Mouse (Mus musculus): ENCODE measurements at regions not wholly inside any gene's neighbourhood (a gene's known extent, or its start where the extent isn't known, plus 50 kb on each side); places are given as distances from the start of the nearest gene placed in this dataset.

- no peak for DNase-seq (ENCODE audit: low spot score)
Observed at GRCm38 (mm10) chr4:58661781-58662293, 108.1 kb upstream of the Lpar1 start.

DNA sequence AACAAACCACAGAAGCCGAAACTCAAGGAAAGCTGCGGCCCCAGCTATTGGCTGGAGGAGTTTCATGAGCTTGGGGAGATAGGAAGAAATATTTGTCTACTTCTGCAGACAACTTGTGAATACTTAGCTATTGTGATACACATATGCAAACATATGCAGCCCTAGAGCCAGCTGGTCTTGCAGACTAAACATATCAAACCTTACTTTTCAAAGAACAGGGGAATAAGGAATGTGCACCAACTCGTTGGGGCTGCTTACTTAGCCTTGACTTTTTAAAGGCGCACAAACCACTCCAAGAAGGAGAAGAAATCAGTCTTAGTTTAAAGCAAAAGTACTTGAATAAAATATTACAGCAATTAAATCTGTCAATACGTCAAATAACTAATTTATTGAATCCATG is 106.8 kb upstream of the Lpar1 start:
- peak; percentile 57 for DNase-seq (ENCODE audit: low spot score)

- DNase-seq (ENCODE audit: low spot score) = no peak
Observed at GRCm38 (mm10) chr4:58658206-58658605, 104.5 kb upstream of the Lpar1 start.

GRCm38 (mm10) chr4:58647761-58648295 is 94.1 kb upstream of the Lpar1 start:
- no peak for DNase-seq (ENCODE audit: low spot score)

- DNase-seq (ENCODE audit: low spot score) = no peak
Observed at GRCm38 (mm10) chr4:58646821-58647220, 93.1 kb upstream of the Lpar1 start.

GRCm38 (mm10) chr4:58643371-58643770 is 89.7 kb upstream of the Lpar1 start:
- no peak for DNase-seq (ENCODE audit: low spot score)

GRCm38 (mm10) chr4:58642236-58642635 is 88.5 kb upstream of the Lpar1 start:
- DNase-seq (ENCODE audit: low spot score) = no peak

GRCm38 (mm10) chr4:58632696-58633095 is 79.0 kb upstream of the Lpar1 start:
- no peak for DNase-seq (ENCODE audit: low spot score)

- DNase-seq (ENCODE audit: low spot score) = no peak
Observed at GRCm38 (mm10) chr4:58631415-58631814, 77.7 kb upstream of the Lpar1 start.

DNA sequence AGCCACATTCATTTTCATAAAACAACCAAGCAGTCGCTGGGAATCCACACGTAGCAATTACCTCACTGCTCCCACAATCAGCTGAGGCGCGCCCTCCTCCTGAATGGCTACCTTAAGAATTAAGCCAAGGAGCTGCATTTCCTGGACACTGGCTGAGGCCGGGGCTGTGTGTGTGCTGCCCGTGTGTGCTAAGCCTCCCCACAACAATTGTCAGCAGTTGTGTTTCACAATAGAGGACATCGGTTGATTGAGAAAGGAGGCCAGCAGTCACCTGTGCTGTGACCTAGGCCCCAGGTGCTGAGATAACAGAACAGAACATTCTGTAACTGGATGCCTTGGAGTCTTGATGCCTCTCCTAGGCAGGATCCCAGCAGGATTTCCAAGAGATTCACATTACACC is 73.3 kb upstream of the Lpar1 start:
- no peak for DNase-seq (ENCODE audit: low spot score)

DNA sequence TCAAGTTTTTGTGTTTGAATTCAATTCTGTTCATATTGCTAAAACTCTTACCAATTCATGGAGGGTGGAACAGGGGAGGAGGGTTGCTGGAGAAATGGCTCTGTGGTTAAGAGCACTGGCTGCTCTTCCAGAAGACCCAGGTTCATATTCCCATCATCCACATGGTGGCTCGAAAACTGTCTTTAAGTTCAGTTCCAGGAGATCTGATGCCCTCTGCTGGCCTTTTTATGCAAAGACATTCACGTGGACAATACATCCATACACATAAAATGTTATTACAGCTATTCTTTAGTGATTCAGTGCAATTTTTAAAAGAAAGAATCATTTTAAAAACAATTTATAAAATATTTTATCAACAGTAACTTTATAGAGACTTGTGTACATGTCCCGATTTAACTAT is 70.4 kb upstream of the Lpar1 start:
- no peak for DNase-seq (ENCODE audit: low spot score)

DNA sequence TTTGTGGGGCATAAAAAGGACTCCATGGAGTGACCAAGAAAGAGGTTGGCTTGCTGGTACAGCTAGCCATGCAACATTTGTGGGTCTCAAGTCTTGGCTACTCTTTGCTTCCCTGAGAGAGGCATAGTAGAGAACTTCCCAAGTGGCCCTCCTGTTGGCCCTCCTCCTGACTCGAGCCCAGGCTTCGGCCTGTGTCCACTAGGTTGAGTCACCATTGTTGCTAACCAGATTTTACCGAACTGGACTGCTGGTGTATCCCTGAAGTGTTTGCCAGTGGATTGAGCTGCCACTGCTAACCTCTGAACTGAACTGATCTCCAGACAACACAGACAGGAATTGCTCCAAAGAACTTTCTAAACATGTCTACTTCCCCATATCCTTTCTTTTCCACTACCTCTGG is 66.9 kb upstream of the Lpar1 start:
- DNase-seq (ENCODE audit: low spot score) = no peak

DNA sequence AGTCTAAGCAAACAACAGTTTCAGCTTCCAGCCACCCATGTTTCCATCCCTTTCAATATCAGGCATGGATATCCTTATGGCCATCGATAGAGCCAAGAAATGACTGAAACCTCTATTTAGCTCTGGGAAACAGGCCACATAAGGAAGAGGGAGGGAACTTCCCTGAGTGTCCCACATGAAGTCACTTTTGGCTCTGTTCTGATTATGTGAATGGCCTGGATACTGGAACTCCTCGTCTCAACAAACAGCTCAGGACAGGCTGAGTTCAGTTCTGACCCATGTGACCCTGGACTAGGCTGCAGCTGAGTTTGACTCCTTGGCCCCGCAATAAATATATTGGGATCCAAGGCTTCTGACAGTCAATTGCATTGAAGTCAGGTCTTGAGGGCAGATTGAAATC is 63.6 kb upstream of the Lpar1 start:
- DNase-seq (ENCODE audit: low spot score) = no peak

GRCm38 (mm10) chr4:58613536-58613935 is 59.8 kb upstream of the Lpar1 start:
- DNase-seq (ENCODE audit: low spot score) = no peak

DNA sequence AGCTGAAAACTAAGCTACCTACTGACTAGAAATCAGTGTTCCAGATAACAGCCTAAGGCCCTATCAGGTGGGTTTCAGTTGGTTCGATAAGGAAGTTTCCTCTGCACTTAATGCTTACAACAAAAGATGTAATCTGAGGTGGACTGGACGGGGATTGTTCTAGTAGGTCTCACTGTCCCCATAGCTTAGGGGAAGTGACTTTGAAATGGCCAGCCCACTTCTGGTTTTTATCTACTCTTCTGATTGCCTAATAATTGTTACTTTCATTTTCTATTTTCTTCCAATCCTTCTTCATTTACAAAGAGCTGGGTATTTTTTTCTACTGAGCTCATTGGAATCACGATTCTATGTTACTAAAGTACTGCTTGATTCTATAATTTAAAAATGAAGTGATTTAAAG is 59.3 kb upstream of the Lpar1 start:
- no peak for DNase-seq (ENCODE audit: low spot score)

DNA sequence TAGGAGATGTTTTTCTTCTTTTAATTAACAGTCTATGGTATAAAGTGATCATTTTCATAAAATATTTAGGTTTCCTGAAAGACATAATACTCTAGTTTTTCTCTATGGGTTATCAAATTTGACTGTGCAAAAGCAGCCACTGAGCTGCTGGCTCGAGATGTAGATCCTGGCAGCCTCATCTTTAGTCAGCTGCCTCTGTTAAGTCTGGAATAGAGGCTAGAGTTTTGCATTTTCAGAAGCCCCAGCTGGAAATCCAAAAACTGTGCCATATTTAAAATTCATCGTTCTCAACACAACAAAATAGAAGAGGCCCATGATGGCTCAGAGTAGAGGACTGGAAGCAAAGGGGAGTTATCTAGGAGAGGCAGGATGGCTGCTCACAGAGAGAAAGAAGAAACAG is 53.8 kb upstream of the Lpar1 start:
- no peak for DNase-seq (ENCODE audit: low spot score)

- no peak for DNase-seq (ENCODE audit: low spot score)
Observed at GRCm38 (mm10) chr4:58605941-58606340, 52.2 kb upstream of the Lpar1 start.

Data from urinary bladder, postnatal 14 days (tissue).